Mouse (Mus musculus): ENCODE results near the gene Morf4l2. TPM values are rescaled to one million over a fixed set of nuclear protein-coding genes. Genes with fewer than 3 reads are reported as not detected.
"Not testable (repeated sequence)": the region's sequence is repeated elsewhere in the genome, so short reads cannot be mapped to it uniquely, and the experiment has no call there.

The Morf4l2 gene
- total and polyA plus RNA-seq, 3 experiments = 189 to 585 (median 358) TPM

GRCm38 (mm10) chrX:136692294-136692675 lies 51.2 kb downstream of the Morf4l2 start:
- Histone ChIP-seq H3K36me3 (replicated peaks in 1 of 2; ENCODE audit: control insufficient read depth in 1 of 2, insufficient read depth in 1 of 2, low read length in 1 of 2) (no peaks in the 10 kb centered on the region), H3K9ac (ENCODE audit: insufficient read depth, low read depth) (no peak overlapping the region), H3K27ac (ENCODE audit: insufficient read depth, low read depth) (no peak overlapping the region), H3K9me3 (replicated peaks; ENCODE audit: low read length) (no peaks in the 10 kb centered on the region), H3K4me1 (ENCODE audit: control insufficient read depth in 1 of 2, insufficient read depth in 2 of 2) (no peaks in the 10 kb centered on the region), H3K27me3 (replicated peaks) (no peaks in the 10 kb centered on the region), H3K4me3 (replicated peaks in 1 of 3; ENCODE audit: low read depth in 2 of 3, low read length in 2 of 3, poor library complexity in 1 of 3) (no peak overlapping the region), H3K4me2 (ENCODE audit: insufficient read depth, low read depth, poor library complexity, severe bottlenecking) (no peak overlapping the region), H3K79me2 (replicated peaks; ENCODE audit: control insufficient read depth, extremely low read depth, insufficient read depth, poor library complexity, severe bottlenecking) (no peaks in the 10 kb centered on the region)
- in situ Hi-C loops (cut with MboI; ENCODE audit: low pct_ligation_motif_present, low pct_unique_long_range_greater_than_20kb, low sequenced_read_pairs) = no loop called here
- no peak for DNase-seq (ENCODE audit: extremely low read depth)
- TF ChIP-seq MEF2A (IDR thresholded peaks at IDR 0.05; ENCODE audit: borderline replicate concordance, low read depth, low read length) = no peak
- no peak for TF ChIP-seq SIN3A (IDR thresholded peaks at IDR 0.05; ENCODE audit: low read length)
- TF ChIP-seq JUND (conservative IDR thresholded peaks at IDR 0.05; ENCODE audit: low read depth, low read length) = no peak
- no peak for TF ChIP-seq POLR2A (IDR thresholded peaks at IDR 0.05; ENCODE audit: low read depth, low read length)
- no peak for TF ChIP-seq PAX5 (IDR thresholded peaks at IDR 0.05; ENCODE audit: low read length)
- TF ChIP-seq KAT2A (IDR thresholded peaks at IDR 0.05; ENCODE audit: insufficient replicate concordance, low read length) = no peak
- no peak for TF ChIP-seq RCOR1 (conservative IDR thresholded peaks at IDR 0.05; ENCODE audit: low read depth, low read length)
- TF ChIP-seq HCFC1 (IDR thresholded peaks at IDR 0.05; ENCODE audit: low read depth, low read length) = no peak
- no peak for TF ChIP-seq IRF4 (IDR thresholded peaks at IDR 0.05; ENCODE audit: low read depth, low read length)
- TF ChIP-seq GABPA (IDR thresholded peaks at IDR 0.05; ENCODE audit: insufficient replicate concordance, low read depth, low read length) = no peak
- TF ChIP-seq ETS1 (conservative IDR thresholded peaks at IDR 0.05; ENCODE audit: low read depth, low read length) = no peak
- no peak for TF ChIP-seq NRF1 (IDR thresholded peaks at IDR 0.05; ENCODE audit: low read depth, low read length)
- no peak for TF ChIP-seq BHLHE40 (IDR thresholded peaks at IDR 0.05; ENCODE audit: low read depth, low read length)
- no peak for TF ChIP-seq MYC (IDR thresholded peaks at IDR 0.05; ENCODE audit: low read depth, low read length)
- no peak for TF ChIP-seq JUN (IDR thresholded peaks at IDR 0.05; ENCODE audit: insufficient read depth, low read depth, low read length)
- no peak for TF ChIP-seq USF1 (IDR thresholded peaks at IDR 0.05; ENCODE audit: low read depth, low read length)
- TF ChIP-seq E2F4 (IDR thresholded peaks at IDR 0.05; ENCODE audit: insufficient replicate concordance, low read depth, low read length) = no peak
- dilution Hi-C loops (cut with MboI; ENCODE audit: extremely low pct_ligation_motif_present, extremely low pct_unique_long_range_greater_than_20kb, low sequenced_read_pairs) = no loop called here

DNA sequence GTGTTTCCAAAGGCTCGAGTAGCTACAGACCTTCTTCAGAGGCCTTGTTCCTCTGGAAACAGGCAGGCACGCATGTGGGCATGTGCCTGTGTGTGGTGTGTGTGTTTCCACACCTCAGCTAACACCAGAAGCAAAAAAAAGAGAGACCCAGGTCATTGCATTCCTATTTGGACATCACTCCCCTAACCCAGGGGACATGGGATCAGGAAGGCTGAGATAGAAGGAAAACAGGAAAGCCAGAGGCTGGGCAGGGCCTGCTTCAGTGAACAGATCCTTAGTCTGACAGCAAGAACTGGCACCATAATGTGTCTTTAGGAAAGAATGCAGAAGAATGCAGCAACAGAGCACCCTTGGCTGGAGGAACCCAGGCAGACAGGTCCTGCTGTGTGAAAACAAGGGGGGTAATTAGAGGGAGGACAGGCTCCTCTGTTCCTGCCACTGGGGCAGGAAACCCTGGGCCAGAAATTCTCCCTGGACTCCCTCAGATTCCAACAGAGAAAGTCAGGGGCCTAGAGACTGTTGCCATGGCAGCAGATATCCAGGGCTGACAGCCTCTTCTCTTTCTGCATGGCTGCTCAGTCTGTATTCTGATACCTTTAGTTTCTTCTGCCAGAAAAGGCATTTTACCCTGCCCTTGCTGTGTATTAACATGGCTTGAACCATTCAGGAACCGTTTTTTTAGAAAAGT lies 51.7 kb downstream of the Morf4l2 start:
- H3K9me3 ChIP-seq (replicated peaks; ENCODE audit: low read length); H3K4me1 ChIP-seq (ENCODE audit: control insufficient read depth in 1 of 2, insufficient read depth in 2 of 2); H3K9ac ChIP-seq (ENCODE audit: insufficient read depth, low read depth); H3K27ac ChIP-seq (ENCODE audit: insufficient read depth, low read depth); H3K4me3 ChIP-seq (replicated peaks in 1 of 3; ENCODE audit: low read depth in 2 of 3, low read length in 2 of 3, poor library complexity in 1 of 3); H3K27me3 ChIP-seq (replicated peaks); in situ Hi-C loops (cut with MboI; ENCODE audit: low pct_ligation_motif_present, low pct_unique_long_range_greater_than_20kb, low sequenced_read_pairs); DNase-seq (ENCODE audit: extremely low read depth); dilution Hi-C loops (cut with MboI; ENCODE audit: extremely low pct_ligation_motif_present, extremely low pct_unique_long_range_greater_than_20kb, low sequenced_read_pairs); H3K79me2 ChIP-seq (replicated peaks; ENCODE audit: control insufficient read depth, extremely low read depth, insufficient read depth, poor library complexity, severe bottlenecking); H3K4me2 ChIP-seq (ENCODE audit: insufficient read depth, low read depth, poor library complexity, severe bottlenecking); H3K36me3 ChIP-seq (replicated peaks in 1 of 2; ENCODE audit: control insufficient read depth in 1 of 2, insufficient read depth in 1 of 2, low read length in 1 of 2): not testable (repeated sequence)

Other genes with a start within 250 kb of the Morf4l2 start
- gene Kir3dl1, start 225.7 kb downstream of the Morf4l2 start, total RNA-seq (2012; rRNA removed) = not detected in 2 replicates
- not detected in 2 replicates for gene Kir3dl1, start 225.7 kb downstream of the Morf4l2 start, total RNA-seq (2014; rRNA removed)
- gene Kir3dl1, start 225.7 kb downstream of the Morf4l2 start, polyA plus RNA-seq (2012; ENCODE audit: insufficient read length, low read depth) = not detected in 2 replicates
- not detected in 2 replicates for gene Kir3dl2, start 199.6 kb downstream of the Morf4l2 start, total RNA-seq (2012; rRNA removed)
- gene Kir3dl2, start 199.6 kb downstream of the Morf4l2 start, total RNA-seq (2014; rRNA removed) = not detected in 2 replicates
- gene Kir3dl2, start 199.6 kb downstream of the Morf4l2 start, polyA plus RNA-seq (2012; ENCODE audit: insufficient read length, low read depth) = not detected in 2 replicates
- not detected in 2 replicates for gene Tceal3, start 152.8 kb downstream of the Morf4l2 start, total RNA-seq (2012; rRNA removed)
- gene Tceal3, start 152.8 kb downstream of the Morf4l2 start, total RNA-seq (2014; rRNA removed) = not detected in 2 replicates
- not detected in 2 replicates for gene Tceal3, start 152.8 kb downstream of the Morf4l2 start, polyA plus RNA-seq (2012; ENCODE audit: insufficient read length, low read depth)
- 0.08 TPM in 2 replicates for gene Tceal1, start 35.7 kb downstream of the Morf4l2 start, total RNA-seq (2012; rRNA removed)
- gene Tceal1, start 35.7 kb downstream of the Morf4l2 start, total RNA-seq (2014; rRNA removed) = not detected in 2 replicates
- gene Tceal1, start 35.7 kb downstream of the Morf4l2 start, polyA plus RNA-seq (2012; ENCODE audit: insufficient read length, low read depth) = not detected in 2 replicates
- gene Glra4, start 36.5 kb upstream of the Morf4l2 start, total RNA-seq (2012; rRNA removed) = not detected in 2 replicates
- gene Glra4, start 36.5 kb upstream of the Morf4l2 start, total RNA-seq (2014; rRNA removed) = not detected in 2 replicates
- not detected in 2 replicates for gene Glra4, start 36.5 kb upstream of the Morf4l2 start, polyA plus RNA-seq (2012; ENCODE audit: insufficient read length, low read depth)
- gene Plp1, start 79.0 kb upstream of the Morf4l2 start, total RNA-seq (2012; rRNA removed) = 0.76 and 1.2 TPM in 2 replicates
- gene Plp1, start 79.0 kb upstream of the Morf4l2 start, total RNA-seq (2014; rRNA removed) = 1.4 and 1.7 TPM in 2 replicates
- 1.3 and 1.5 TPM in 2 replicates for gene Plp1, start 79.0 kb upstream of the Morf4l2 start, polyA plus RNA-seq (2012; ENCODE audit: insufficient read length, low read depth)
- 0.04 TPM in 2 replicates for gene Rab9b, start 125.1 kb upstream of the Morf4l2 start, total RNA-seq (2012; rRNA removed)
- gene Rab9b, start 125.1 kb upstream of the Morf4l2 start, total RNA-seq (2014; rRNA removed) = not detected in 2 replicates
- not detected in 2 replicates for gene Rab9b, start 125.1 kb upstream of the Morf4l2 start, polyA plus RNA-seq (2012; ENCODE audit: insufficient read length, low read depth)
- not detected in 2 replicates for gene H2bfm, start 183.6 kb upstream of the Morf4l2 start, total RNA-seq (2012; rRNA removed)
- not detected in 2 replicates for gene H2bfm, start 183.6 kb upstream of the Morf4l2 start, total RNA-seq (2014; rRNA removed)
- not detected in 2 replicates for gene H2bfm, start 183.6 kb upstream of the Morf4l2 start, polyA plus RNA-seq (2012; ENCODE audit: insufficient read length, low read depth)
- gene Tmsb15b2, start 231.8 kb upstream of the Morf4l2 start, total RNA-seq (2012; rRNA removed) = 0.38 and 1.2 TPM in 2 replicates
- gene Tmsb15b2, start 231.8 kb upstream of the Morf4l2 start, total RNA-seq (2014; rRNA removed) = 45.7 and 106 TPM in 2 replicates
- 4.6 and 13.7 TPM in 2 replicates for gene Tmsb15b2, start 231.8 kb upstream of the Morf4l2 start, polyA plus RNA-seq (2012; ENCODE audit: insufficient read length, low read depth)
- gene Tmsb15l, start 233.2 kb upstream of the Morf4l2 start, total RNA-seq (2012; rRNA removed) = 3.8 and 4.4 TPM in 2 replicates
- 18.5 and 24.4 TPM in 2 replicates for gene Tmsb15l, start 233.2 kb upstream of the Morf4l2 start, total RNA-seq (2014; rRNA removed)
- 0.87 TPM in 1 of 2 replicates, not detected in the other for gene Tmsb15l, start 233.2 kb upstream of the Morf4l2 start, polyA plus RNA-seq (2012; ENCODE audit: insufficient read length, low read depth)
- 5.9 and 6.8 TPM in 2 replicates for gene Tmsb15b1, start 233.2 kb upstream of the Morf4l2 start, total RNA-seq (2012; rRNA removed)
- 44.6 and 47.7 TPM in 2 replicates for gene Tmsb15b1, start 233.2 kb upstream of the Morf4l2 start, total RNA-seq (2014; rRNA removed)
- 5.2 and 6.9 TPM in 2 replicates for gene Tmsb15b1, start 233.2 kb upstream of the Morf4l2 start, polyA plus RNA-seq (2012; ENCODE audit: insufficient read length, low read depth)
- 4.5 and 6.8 TPM in 2 replicates for gene Zcchc18, start 249.5 kb upstream of the Morf4l2 start, total RNA-seq (2012; rRNA removed)
- 0.34 TPM in 2 replicates for gene Zcchc18, start 249.5 kb upstream of the Morf4l2 start, total RNA-seq (2014; rRNA removed)
- 0.83 and 0.97 TPM in 2 replicates for gene Zcchc18, start 249.5 kb upstream of the Morf4l2 start, polyA plus RNA-seq (2012; ENCODE audit: insufficient read length, low read depth)

Data from CH12.LX (cell line).